Mouse (Mus musculus): ENCODE data around the gene Aqp6.

- no peak for TF ChIP-seq CTCF (IDR thresholded peaks at IDR 0.05; ENCODE audit: extremely low read depth, insufficient read depth, low read length)
- TF ChIP-seq POLR2A (IDR thresholded peaks at IDR 0.05; ENCODE audit: extremely low read depth, insufficient read depth, low read length), result no peak
Measured at GRCm38 (mm10) chr15:99558947-99559346, 42.3 kb upstream of the Aqp6 start.

Measured in cortical plate, adult 2 months (tissue).